Mouse (Mus musculus) hindbrain, embryonic 16.5 days (tissue): Measurements from ENCODE around the gene Stx1b. TPM values are rescaled to one million over a fixed set of nuclear protein-coding genes. Genes with fewer than 3 reads are reported as not detected.

Experiments used
- ATAC-seq: fragments of 200-750 bp; cut with Nextera tagmentation; 2 replicates; pipeline ENCODE4 v1.8.0; 2017; ENCODE audit warnings: moderate TSS enrichment, moderate library complexity
- H3K27ac ChIP-seq: fragments of 300-500 bp; sonication (generic); 2 replicates; pipeline ENCODE4 v1.5.1; 2014; ENCODE audit warnings: low read depth, mild to moderate bottlenecking, control low read depth, low read length, moderate library complexity
- H3K27me3 ChIP-seq: fragments of 300-500 bp; sonication (generic); replicated peaks from 2 replicates; pipeline ENCODE4 v1.6.1; 2014; ENCODE audit warnings: low read length; ENCODE audit not compliant: control insufficient read depth, insufficient read depth
- H3K36me3 ChIP-seq: fragments of 300-500 bp; sonication (generic); 2 replicates; pipeline ENCODE4 v1.6.1; 2014; ENCODE audit warnings: mild to moderate bottlenecking, low read length, moderate library complexity, mixed read lengths; ENCODE audit not compliant: control insufficient read depth, insufficient read depth
- H3K4me1 ChIP-seq: fragments of 300-500 bp; sonication (generic); 2 replicates; pipeline ENCODE4 v1.6.1; 2014; ENCODE audit warnings: low read depth, low read length; ENCODE audit not compliant: control insufficient read depth, insufficient read depth
- H3K4me2 ChIP-seq: fragments of 300-500 bp; sonication (generic); 2 replicates; pipeline ENCODE4 v1.6.1; 2014; ENCODE audit warnings: mild to moderate bottlenecking, low read length, control low read depth, moderate library complexity
- H3K4me3 ChIP-seq: fragments of 300-500 bp; sonication (generic); 2 replicates; pipeline ENCODE4 v1.5.1; 2014; ENCODE audit warnings: mild to moderate bottlenecking, low read length, control low read depth, moderate library complexity
- H3K9ac ChIP-seq: fragments of 300-500 bp; sonication (generic); 2 replicates; pipeline ENCODE4 v1.6.1; 2014; ENCODE audit warnings: low read depth, mild to moderate bottlenecking, control low read depth, low read length, moderate library complexity
- H3K9me3 ChIP-seq: fragments of 300-500 bp; sonication (generic); 2 replicates; pipeline ENCODE4 v1.6.1; 2014; ENCODE audit warnings: mild to moderate bottlenecking, low read length, moderate library complexity; ENCODE audit not compliant: control insufficient read depth
- WGBS: fragments of 180-500 bp; shearing (Covaris S2); extraction: QIAGEN DNeasy Blood & Tissue Kit; methylation state at CpG from one replicate; pipeline ENCODE4 v1.1.7; 2014; 5-methylcytosine and 5-hydroxymethylcytosine counted together
- polyA plus RNA-seq: library from polyadenylated mRNA; unstranded; fragments of >200 nt; fragmentation: Nextera tagmentation; extraction: Ambion mirVana; gene quantifications from 2 replicates; pipeline ENCODE4 v1.2.1, GENCODE M21; 2015

Stx1b gene
- polyA plus RNA-seq = 76.8 and 84.4 TPM in 2 replicates

GRCm38 (mm10) chr7:127824176-127824871 lies at the start of gene Stx1b, which contains the start of gene Stx4a:
Gene Stx1b, minus strand, starts transcription at chr7:127824549.
Gene Stx4a, plus strand, starts transcription at chr7:127824294.
- 2% methylated on average over 33 of the region's 38 CpGs for WGBS
- H3K27me3 ChIP-seq = no peaks in the 10 kb centered on the region
- H3K4me2 ChIP-seq = peak within 1 kb of the TSS; percentile 80
- no peaks in the 10 kb centered on the region for H3K9me3 ChIP-seq
- H3K9ac ChIP-seq = peak within 1 kb of the TSS; percentile 82
- no peaks in the 10 kb centered on the region for H3K36me3 ChIP-seq
- peak; percentile 89 for ATAC-seq
- H3K4me1 ChIP-seq = peaks cover 18% of the 10 kb centered on the region
- peak within 1 kb of the TSS; percentile 58 for H3K4me3 ChIP-seq
- H3K27ac ChIP-seq = peak within 1 kb of the TSS; percentile 85

- Histone ChIP-seq H3K27me3 (no peaks in the 10 kb centered on the region), H3K9ac (no peak overlapping the region), H3K4me1 (peaks cover 19% of the 10 kb centered on the region), H3K4me2 (no peak overlapping the region), H3K36me3 (peaks cover 19% of the 10 kb centered on the region), H3K4me3 (no peak overlapping the region), H3K9me3 (no peaks in the 10 kb centered on the region), H3K27ac (no peak overlapping the region)
- WGBS = 76% methylated on average over 5 of the region's 5 CpGs
- ATAC-seq = no peak
Observed at GRCm38 (mm10) chr7:127870136-127870821, 45.9 kb upstream of the Stx1b start.

- Histone ChIP-seq H3K4me1 (peaks cover 15% of the 10 kb centered on the region), H3K4me2 (no peak overlapping the region), H3K27me3 (no peaks in the 10 kb centered on the region), H3K9ac (no peak overlapping the region), H3K27ac (no peak overlapping the region), H3K36me3 (peaks cover 24% of the 10 kb centered on the region), H3K4me3 (no peak overlapping the region), H3K9me3 (no peaks in the 10 kb centered on the region)
- WGBS = 54% methylated on average over 3 of the region's 3 CpGs
- peak; percentile 56; the same call in 1 of the 2 replicates for ATAC-seq
Observed at GRCm38 (mm10) chr7:127869149-127869810, 44.9 kb upstream of the Stx1b start.

- H3K9ac ChIP-seq = no peak overlapping the region
- no peak for ATAC-seq
- 97% methylated on average over 18 of the region's 18 CpGs for WGBS
- H3K36me3 ChIP-seq = peaks cover 24% of the 10 kb centered on the region
- no peak overlapping the region for H3K4me3 ChIP-seq
- no peaks in the 10 kb centered on the region; the same call in 1 of the 2 replicates for H3K4me1 ChIP-seq
- no peaks in the 10 kb centered on the region for H3K9me3 ChIP-seq
- H3K27ac ChIP-seq = no peak overlapping the region
- H3K4me2 ChIP-seq = no peak overlapping the region
- H3K27me3 ChIP-seq = no peaks in the 10 kb centered on the region
Observed at GRCm38 (mm10) chr7:127867641-127868040, 43.3 kb upstream of the Stx1b start.

- Histone ChIP-seq H3K9ac (no peak overlapping the region), H3K27ac (no peak overlapping the region), H3K36me3 (peaks cover 24% of the 10 kb centered on the region), H3K4me2 (no peak overlapping the region), H3K27me3 (no peaks in the 10 kb centered on the region), H3K4me1 (no peaks in the 10 kb centered on the region; the same call in 1 of the 2 replicates), H3K9me3 (no peaks in the 10 kb centered on the region), H3K4me3 (no peak overlapping the region)
- ATAC-seq = no peak
- WGBS = 95% methylated on average over 10 of the region's 12 CpGs
Observed at GRCm38 (mm10) chr7:127866434-127866833, 42.1 kb upstream of the Stx1b start.

- no peaks in the 10 kb centered on the region for H3K36me3 ChIP-seq
- no peaks in the 10 kb centered on the region for H3K4me1 ChIP-seq
- no peak overlapping the region for H3K4me2 ChIP-seq
- H3K9ac ChIP-seq = no peak overlapping the region
- H3K27me3 ChIP-seq = no peaks in the 10 kb centered on the region
- no peak overlapping the region for H3K4me3 ChIP-seq
- no peak overlapping the region for H3K27ac ChIP-seq
- ATAC-seq = no peak
- no peaks in the 10 kb centered on the region for H3K9me3 ChIP-seq
- 93% methylated on average over 6 of the region's 6 CpGs for WGBS
Observed at GRCm38 (mm10) chr7:127858258-127858657, 33.9 kb upstream of the Stx1b start.

- no peak for ATAC-seq
- no peak overlapping the region for H3K4me3 ChIP-seq
- no peak overlapping the region for H3K27ac ChIP-seq
- whole genome bisulfite sequencing = 73% methylated on average over 5 of the region's 5 CpGs
- H3K4me2 ChIP-seq = no peak overlapping the region
- H3K9me3 ChIP-seq = no peaks in the 10 kb centered on the region
- H3K4me1 ChIP-seq = no peaks in the 10 kb centered on the region
- H3K27me3 ChIP-seq = no peaks in the 10 kb centered on the region
- peaks cover 2% of the 10 kb centered on the region; the same call in 1 of the 2 replicates for H3K36me3 ChIP-seq
- H3K9ac ChIP-seq = no peak overlapping the region
Observed at GRCm38 (mm10) chr7:127850906-127851305, 26.6 kb upstream of the Stx1b start.

- 80% methylated on average over 6 of the region's 6 CpGs for WGBS
- no peak for ATAC-seq
Observed at GRCm38 (mm10) chr7:127849973-127850875, 25.9 kb upstream of the Stx1b start.

More at GRCm38 (mm10) chr7:127849973-127850875, 25.9 kb upstream of the Stx1b start:
- no peak overlapping the region for H3K4me2 ChIP-seq
- no peak overlapping the region for H3K27ac ChIP-seq
- H3K27me3 ChIP-seq = no peaks in the 10 kb centered on the region
- no peaks in the 10 kb centered on the region for H3K9me3 ChIP-seq
- no peak overlapping the region for H3K4me3 ChIP-seq
- H3K4me1 ChIP-seq = no peaks in the 10 kb centered on the region
- peaks cover 2% of the 10 kb centered on the region; the same call in 1 of the 2 replicates for H3K36me3 ChIP-seq
- no peak overlapping the region for H3K9ac ChIP-seq
